Mouse (Mus musculus) lung, postnatal 0 days (tissue): ENCODE results near the gene Gm47429. TPM values are rescaled to one million over a fixed set of nuclear protein-coding genes. Genes with fewer than 3 reads are reported as not detected.

Experiments
- ATAC-seq: fragments of 200-750 bp; cut with Nextera tagmentation; 2 replicates; pipeline ENCODE4 v1.8.0; 2017; ENCODE audit warnings: moderate library complexity
- DNase-seq: peaks from one replicate; pipeline ENCODE4 v3.0.0-alpha.2; 2016; ENCODE audit warnings: low spot score
- H3K27ac ChIP-seq: fragments of 300-500 bp; sonication (generic); 2 replicates; pipeline ENCODE4 v1.5.1; 2014; ENCODE audit warnings: antibody characterized with exemption, mild to moderate bottlenecking, low read length, mixed read lengths
- H3K27me3 ChIP-seq: fragments of 300-500 bp; sonication (generic); replicated peaks from 2 replicates; pipeline ENCODE4 v1.6.1; 2014; ENCODE audit warnings: low read length, mixed read lengths; ENCODE audit not compliant: insufficient read depth
- H3K36me3 ChIP-seq: fragments of 300-500 bp; sonication (generic); 2 replicates; pipeline ENCODE4 v1.6.1; 2014; ENCODE audit warnings: low read length, mixed read lengths; ENCODE audit not compliant: insufficient read depth
- H3K4me1 ChIP-seq: fragments of 300-500 bp; sonication (generic); 2 replicates; pipeline ENCODE4 v1.6.1; 2014; ENCODE audit warnings: antibody characterized with exemption, low read depth, low read length, mixed read lengths; ENCODE audit not compliant: insufficient read depth
- H3K4me2 ChIP-seq: fragments of 300-500 bp; sonication (generic); replicated peaks from 2 replicates; pipeline ENCODE4 v1.6.1; 2014; ENCODE audit warnings: low read depth, mild to moderate bottlenecking, low read length, moderate library complexity, mixed read lengths
- H3K4me3 ChIP-seq: fragments of 300-500 bp; sonication (generic); 2 replicates; pipeline ENCODE4 v1.5.1; 2014; ENCODE audit warnings: low read depth, low read length
- H3K9ac ChIP-seq: fragments of 300-500 bp; sonication (generic); replicated peaks from 2 replicates; pipeline ENCODE4 v1.6.1; 2014; ENCODE audit warnings: low read depth, mild to moderate bottlenecking
- H3K9me3 ChIP-seq: fragments of 300-500 bp; sonication (generic); 2 replicates; pipeline ENCODE4 v1.6.1; 2016; ENCODE audit warnings: low read length, mixed read lengths
- CTCF ChIP-seq: IDR thresholded peaks from 2 replicates; pipeline ENCODE4 v1.5.1; 2016; ENCODE audit warnings: antibody characterized with exemption, mild to moderate bottlenecking
- EP300 ChIP-seq: IDR thresholded peaks from 2 replicates; pipeline ENCODE4 v1.6.1; 2016; ENCODE audit warnings: antibody characterized with exemption, mild to moderate bottlenecking, control low read depth
- WGBS: fragments of 180-500 bp; shearing (Covaris S2); extraction: QIAGEN DNeasy Blood & Tissue Kit; methylation state at CpG from one replicate; pipeline ENCODE4 v1.1.7; 2014; 5-methylcytosine and 5-hydroxymethylcytosine counted together
- polyA plus RNA-seq: library from polyadenylated mRNA; unstranded; fragments of >200 nt; fragmentation: Nextera tagmentation; extraction: Ambion mirVana; gene quantifications from 2 replicates; pipeline ENCODE4 v1.2.1, GENCODE M21; 2015

Gene Gm47429
- polyA plus RNA-seq, 1 experiment from 2014 or later, result not detected

DNA sequence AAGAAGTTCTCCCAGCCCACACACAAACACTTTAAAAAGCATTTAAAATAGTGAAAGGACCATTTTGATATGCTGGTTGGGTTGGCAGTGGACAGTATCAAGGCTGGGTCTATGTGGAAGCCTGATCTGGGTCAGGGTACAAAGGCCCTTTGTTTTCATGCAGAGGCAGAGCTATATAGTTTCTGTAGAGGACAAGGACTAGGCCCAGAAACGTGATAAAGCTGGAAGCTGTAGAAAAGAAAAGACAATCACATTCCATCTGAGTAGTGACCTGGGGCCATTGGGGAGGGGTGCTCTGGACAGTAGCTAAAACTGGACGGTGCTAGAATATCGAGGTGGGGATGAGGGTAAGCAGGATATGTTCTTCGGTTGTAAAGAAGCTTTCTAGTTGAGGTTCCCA lies 1.5 kb upstream of the Gm47429 start:
- TF ChIP-seq CTCF (no peak), EP300 (no peak)

DNA sequence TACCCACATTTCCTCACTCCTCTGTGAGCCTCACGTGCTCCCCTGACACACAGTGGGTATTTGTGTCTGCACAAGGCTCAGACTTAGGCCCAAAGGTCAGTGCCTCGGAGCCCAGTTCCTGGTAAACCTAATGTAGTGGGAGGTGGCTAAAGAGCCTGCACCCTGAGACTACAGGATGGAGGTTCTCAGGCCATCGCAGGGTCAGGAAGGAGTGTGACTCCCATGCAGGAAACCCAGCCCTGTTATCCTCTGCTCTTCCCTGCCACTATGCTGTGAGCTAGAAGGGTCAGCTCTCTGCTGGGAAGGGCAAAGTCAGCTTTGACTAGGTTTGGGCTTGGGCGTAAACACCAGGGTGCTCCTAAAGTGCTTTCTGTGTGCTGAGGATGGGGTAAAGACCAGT lies 17.0 kb downstream of the Gm47429 start:
- Histone ChIP-seq H3K36me3 (peaks cover 36% of the 10 kb centered on the region), H3K9ac (no peak overlapping the region), H3K27me3 (no peaks in the 10 kb centered on the region), H3K27ac (no peak overlapping the region), H3K4me2 (no peak overlapping the region), H3K4me3 (no peak overlapping the region), H3K9me3 (no peaks in the 10 kb centered on the region), H3K4me1 (no peaks in the 10 kb centered on the region)
- ATAC-seq (no peak), DNase-seq (no peak)
- TF ChIP-seq CTCF (no peak), EP300 (no peak)
- 80% methylated on average over 4 of the region's 4 CpGs for WGBS

More for the DNA sequence above, 1.5 kb upstream of the Gm47429 start:
- DNase-seq, result no peak
- Histone ChIP-seq H3K4me3 (no peak overlapping the region), H3K27me3 (no peaks in the 10 kb centered on the region), H3K4me2 (no peak overlapping the region), H3K9ac (no peak overlapping the region), H3K27ac (no peak overlapping the region), H3K36me3 (no peaks in the 10 kb centered on the region), H3K4me1 (no peaks in the 10 kb centered on the region), H3K9me3 (no peaks in the 10 kb centered on the region)
- 65% methylated on average over 4 of the region's 4 CpGs for WGBS
- no peak for ATAC-seq

DNA sequence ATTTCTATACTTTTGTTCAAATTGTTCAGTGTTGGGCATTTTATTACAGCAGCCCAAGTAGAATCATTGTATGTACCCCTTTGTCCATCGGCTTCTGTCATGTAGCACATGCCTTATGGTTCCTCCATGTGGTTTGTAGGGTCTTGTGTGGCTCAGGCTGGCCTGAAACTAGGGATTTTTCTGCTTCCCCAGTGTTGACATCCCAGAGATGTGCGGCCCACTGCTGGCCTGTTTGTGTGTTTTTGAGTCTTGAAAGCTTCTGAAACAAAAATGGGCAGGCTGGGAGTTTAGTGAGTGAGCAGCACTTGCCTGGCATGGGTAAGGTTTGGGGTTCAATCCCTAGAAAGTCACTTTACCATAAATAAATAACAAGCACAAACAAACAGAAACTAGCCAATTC lies 19.2 kb downstream of the Gm47429 start:
- WGBS, result 96% methylated on average over 2 of the region's 2 CpGs
- H3K4me2 ChIP-seq, result no peak overlapping the region
- no peaks in the 10 kb centered on the region for H3K27me3 ChIP-seq
- H3K36me3 ChIP-seq, result peaks cover 36% of the 10 kb centered on the region
- H3K9ac ChIP-seq, result no peak overlapping the region
- DNase-seq (no peak), ATAC-seq (no peak)
- H3K4me3 ChIP-seq, result no peak overlapping the region
- H3K4me1 ChIP-seq, result no peaks in the 10 kb centered on the region
- H3K27ac ChIP-seq, result no peak overlapping the region
- TF ChIP-seq EP300 (no peak), CTCF (no peak)
- H3K9me3 ChIP-seq, result no peaks in the 10 kb centered on the region

DNA sequence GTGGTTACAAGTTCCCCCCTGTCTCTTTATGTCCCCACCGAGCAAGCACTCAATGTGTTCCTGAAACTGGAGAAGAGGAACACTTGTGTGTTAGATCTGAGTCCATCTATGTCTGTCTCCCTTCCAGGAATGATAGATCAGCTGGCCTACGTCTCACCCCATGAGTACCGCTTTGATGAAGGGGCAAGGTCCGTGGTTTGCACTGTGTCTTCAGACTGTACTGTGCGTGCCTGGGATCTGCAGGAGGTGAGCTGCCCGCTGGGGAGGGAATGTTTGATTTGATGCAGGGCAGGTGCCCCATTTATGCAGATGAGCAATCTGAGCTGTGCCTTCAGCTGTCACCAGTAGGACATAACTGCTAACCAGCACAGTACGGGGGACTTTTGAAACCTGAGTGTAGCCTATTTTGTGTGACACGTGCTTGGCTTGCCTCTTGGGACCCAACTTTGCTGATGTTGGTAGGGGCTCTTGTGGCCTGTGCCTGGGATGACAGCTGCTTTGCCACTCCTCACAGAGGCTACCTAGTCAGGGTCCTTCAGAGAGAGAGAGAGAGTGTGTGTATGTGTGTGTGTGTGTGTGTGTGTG lies 20.0 kb downstream of the Gm47429 start:
- Histone ChIP-seq H3K36me3 (peaks cover 31% of the 10 kb centered on the region), H3K4me3 (no peak overlapping the region), H3K4me1 (no peaks in the 10 kb centered on the region), H3K4me2 (no peak overlapping the region), H3K27ac (no peak overlapping the region), H3K27me3 (no peaks in the 10 kb centered on the region), H3K9me3 (no peaks in the 10 kb centered on the region), H3K9ac (no peak overlapping the region)
- TF ChIP-seq EP300 (no peak), CTCF (no peak)
- ATAC-seq, result no peak
- no peak for DNase-seq
- WGBS, result 90% methylated on average over 8 of the region's 8 CpGs

DNA sequence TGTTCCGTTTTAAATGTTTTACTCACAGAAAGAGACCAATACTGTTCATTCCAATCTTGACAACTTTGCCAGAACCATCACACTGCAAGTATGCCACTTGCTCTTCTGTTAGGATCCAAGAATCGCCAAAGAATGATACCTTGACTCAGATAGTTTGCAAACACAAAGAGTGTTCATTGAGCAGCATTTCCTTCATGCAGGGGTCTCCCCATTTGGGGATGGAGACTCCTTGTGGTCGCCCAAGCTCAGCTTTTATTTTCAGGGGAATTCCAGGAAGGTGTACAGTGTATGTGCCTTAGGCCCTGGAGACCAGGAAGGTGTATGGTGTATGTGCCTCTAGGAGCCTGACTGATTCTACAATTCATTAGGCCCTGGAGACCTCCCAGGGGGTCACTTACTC lies 25.3 kb downstream of the Gm47429 start:
- Histone ChIP-seq H3K36me3 (0 out of 2 replicates have a peak, but pooled peaks cover 4% of the 10 kb centered on the region), H3K9me3 (no peaks in the 10 kb centered on the region), H3K27me3 (no peaks in the 10 kb centered on the region), H3K27ac (no peak overlapping the region), H3K4me1 (0 out of 2 replicates have a peak, but pooled peaks cover 4% of the 10 kb centered on the region), H3K9ac (peak overlapping the region; percentile 68), H3K4me2 (peak overlapping the region; percentile 80), H3K4me3 (peak overlapping the region; percentile 90)
- TF ChIP-seq EP300, result no peak
- no peak for TF ChIP-seq CTCF
- no peak for ATAC-seq
- no peak for DNase-seq
- WGBS, result 31% methylated on average over 3 of the region's 3 CpGs

DNA sequence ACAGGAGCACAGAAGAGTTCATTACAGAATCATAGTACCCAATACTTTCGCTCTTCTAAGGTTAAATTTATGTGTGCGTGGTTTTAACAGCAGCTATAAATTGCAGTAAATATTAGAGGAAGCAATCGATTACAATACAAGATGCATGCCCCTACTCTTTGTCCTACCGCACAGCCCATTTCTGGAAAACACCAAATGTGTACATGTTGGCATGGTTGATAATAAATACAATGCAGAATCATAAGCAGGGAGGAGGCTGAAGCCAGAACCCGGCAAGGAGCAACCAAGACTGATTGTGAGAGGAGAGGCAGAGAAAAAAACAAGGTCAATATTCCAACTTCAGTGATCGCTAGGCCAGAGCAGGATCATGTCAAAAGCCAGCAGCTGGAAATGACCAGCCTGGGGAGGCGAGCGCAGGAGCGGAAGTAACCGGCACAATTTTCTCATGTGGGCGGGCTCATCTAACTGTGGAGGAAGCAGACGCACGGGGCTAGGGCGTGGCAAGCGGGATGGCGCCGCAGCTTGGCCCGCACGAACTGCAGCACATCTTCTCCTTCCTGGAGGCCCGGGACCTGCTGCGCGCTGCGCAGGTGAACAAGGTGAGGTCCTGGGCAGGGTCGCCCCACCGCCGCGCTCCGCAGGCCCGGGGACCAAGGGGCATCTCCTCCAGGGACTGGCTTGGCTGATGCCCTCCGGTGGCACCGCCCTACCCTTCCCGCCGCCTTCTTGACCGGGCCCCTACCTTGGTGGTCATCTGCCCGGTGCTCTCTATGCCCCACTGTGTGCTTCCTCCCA lies 26.1 kb downstream of the Gm47429 start, which contains the start of gene Fbxw17:
Fbxw17 (plus strand) TSS at position 476 of the 795 bp plus-strand sequence.
- H3K4me1 ChIP-seq, result 0 out of 2 replicates have a peak, but pooled peaks cover 4% of the 10 kb centered on the region
- peak within 1 kb of the TSS; percentile 90 for H3K4me3 ChIP-seq
- H3K36me3 ChIP-seq, result 0 out of 2 replicates have a peak, but pooled peaks cover 4% of the 10 kb centered on the region
- peak; percentile 90 for DNase-seq
- peak; percentile 96 for ATAC-seq
- 0 out of 2 replicates have a peak within 1 kb of the TSS, but pooled peaks have one; percentile 38 for H3K27ac ChIP-seq
- no peaks in the 10 kb centered on the region for H3K9me3 ChIP-seq
- WGBS, result 11% methylated on average over 34 of the region's 35 CpGs
- peak within 1 kb of the TSS; percentile 80 for H3K4me2 ChIP-seq
- H3K27me3 ChIP-seq, result no peaks in the 10 kb centered on the region
- peak within 1 kb of the TSS; percentile 68 for H3K9ac ChIP-seq
- TF ChIP-seq EP300 (no peak), CTCF (no peak)

Other genes with a start within 250 kb of the Gm47429 start
- 0.05 and 0.11 TPM in 2 replicates for gene Gm906, start 193.6 kb downstream of the Gm47429 start, polyA plus RNA-seq
- 22.4 and 22.9 TPM in 2 replicates for gene Fbxw17, start 26.0 kb downstream of the Gm47429 start, polyA plus RNA-seq
- gene Nutm2, start 23.4 kb upstream of the Gm47429 start, polyA plus RNA-seq, result not detected in 2 replicates
- gene Gm904, start 199.3 kb upstream of the Gm47429 start, polyA plus RNA-seq, result not detected in 2 replicates